Mouse (Mus musculus) thymus, adult 2 months (tissue): ENCODE measurements around the gene Ddx19a. TPM values are rescaled to one million over a fixed set of nuclear protein-coding genes. Genes with fewer than 3 reads are reported as not detected.
A peak's percentile ranks its signal among the peaks of the same experiment; 100 is the strongest.

Experiments
- DNase-seq: peaks from one replicate; pipeline ENCODE4 v3.0.0; 2021
- H3K27ac ChIP-seq: fragments of 200-500 bp; 2 replicates; pipeline ENCODE4 v1.5.1; 2012; ENCODE audit warnings: low read length, control low read depth; ENCODE audit not compliant: control insufficient read depth, insufficient read depth
- H3K27me3 ChIP-seq: fragments of 200-500 bp; 2 replicates; pipeline ENCODE4 v1.6.1; 2012; ENCODE audit warnings: mild to moderate bottlenecking, low read length, moderate library complexity, mixed read lengths; ENCODE audit not compliant: control insufficient read depth, insufficient read depth
- H3K36me3 ChIP-seq: fragments of 200-500 bp; 2 replicates; pipeline ENCODE4 v1.6.1; 2012; ENCODE audit warnings: mild to moderate bottlenecking, low read length, moderate library complexity; ENCODE audit not compliant: control insufficient read depth, insufficient read depth
- H3K4me1 ChIP-seq: fragments of 200-500 bp; replicated peaks from 2 replicates; pipeline ENCODE4 v1.6.1; 2012; ENCODE audit warnings: low read length; ENCODE audit not compliant: control insufficient read depth, insufficient read depth
- H3K4me3 ChIP-seq: fragments of 200-500 bp; 2 replicates; pipeline ENCODE4 v1.5.1; 2012; ENCODE audit warnings: mild to moderate bottlenecking, low read length, control low read depth, moderate library complexity; ENCODE audit not compliant: control insufficient read depth, insufficient read depth
- CTCF ChIP-seq: fragments of 200-500 bp; IDR thresholded peaks from 2 replicates; pipeline ENCODE4 v1.5.1; 2012; ENCODE audit warnings: mild to moderate bottlenecking, control low read depth, low read length, moderate library complexity, borderline replicate concordance; ENCODE audit not compliant: control insufficient read depth, poor library complexity, insufficient read depth; ENCODE audit errors: extremely low read depth
- POLR2A ChIP-seq: fragments of 200-500 bp; IDR thresholded peaks from 2 replicates; pipeline ENCODE4 v1.6.1; 2012; ENCODE audit warnings: mild to moderate bottlenecking, low read length, control low read depth, moderate library complexity; ENCODE audit not compliant: control insufficient read depth, poor library complexity, insufficient read depth; ENCODE audit errors: extremely low read depth
- WGBS: fragments of 180-500 bp; shearing (Covaris S2); methylation state at CpG from one replicate; pipeline ENCODE4 v1.1.7; 2018; 5-methylcytosine and 5-hydroxymethylcytosine counted together
- polyA plus RNA-seq: library from polyadenylated mRNA; depleted of rRNA; stranded (reverse); fragments of >200 nt; gene quantifications from 2 replicates; pipeline ENCODE4 v1.2.3, GENCODE M21; 2012

The Ddx19a gene
- polyA plus RNA-seq, 1 experiment: 48.4 TPM

DNA sequence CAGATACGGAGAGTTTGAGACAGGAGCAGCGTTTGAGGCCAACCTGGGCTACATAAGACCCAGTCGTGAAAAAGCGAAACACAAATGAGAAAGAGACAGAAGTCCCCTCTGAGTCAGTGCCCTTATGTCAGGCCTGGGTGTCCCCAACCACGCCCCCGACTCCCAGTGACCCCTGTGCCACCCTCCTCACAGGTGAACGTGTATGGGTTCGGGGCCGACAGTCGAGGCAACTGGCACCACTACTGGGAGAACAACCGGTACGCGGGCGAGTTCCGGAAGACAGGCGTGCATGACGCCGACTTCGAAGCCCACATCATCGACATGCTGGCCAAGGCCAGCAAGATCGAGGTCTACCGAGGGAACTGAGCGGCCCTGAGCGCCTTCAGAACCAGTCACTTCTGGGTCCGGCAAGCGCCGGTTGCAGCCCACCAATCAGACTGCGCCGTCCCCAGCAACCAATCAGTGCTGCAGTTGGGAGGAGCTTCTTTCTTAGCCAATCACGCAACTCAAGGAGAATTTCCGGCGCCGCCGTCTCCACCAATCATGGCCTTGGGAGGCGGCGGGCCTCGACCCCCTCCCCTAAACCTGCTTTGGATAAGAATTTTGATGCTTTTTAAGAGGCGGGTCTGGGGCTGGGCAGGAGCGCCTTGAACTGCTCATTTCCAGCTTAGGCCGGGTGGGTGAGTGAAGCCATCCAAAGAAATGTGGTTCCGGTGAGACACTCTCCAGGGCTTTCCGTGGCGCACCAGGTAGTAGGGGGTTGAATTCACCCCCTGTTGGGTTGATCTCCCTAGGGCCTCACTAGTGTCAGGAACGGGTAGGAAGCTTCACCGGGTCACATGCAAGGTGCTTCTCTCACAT, 27.5 kb downstream of the Ddx19a start:
- 35% methylated on average over 45 of the region's 45 CpGs for WGBS
- Histone ChIP-seq H3K27ac (no peak overlapping the region), H3K36me3 (peaks cover 6% of the 10 kb centered on the region), H3K4me3 (peak overlapping the region; percentile 53), H3K27me3 (no peaks in the 10 kb centered on the region), H3K4me1 (peaks cover 7% of the 10 kb centered on the region)
- peak; percentile 85 for DNase-seq
- TF ChIP-seq CTCF: no peak; the same call in 1 of the 2 replicates
- peak; percentile 74 for TF ChIP-seq POLR2A

- TF ChIP-seq CTCF (no peak), POLR2A (no peak)
- no peaks in the 10 kb centered on the region for H3K27me3 ChIP-seq
- peaks cover 7% of the 10 kb centered on the region for H3K4me1 ChIP-seq
- H3K4me3 ChIP-seq: no peak overlapping the region
- no peak for DNase-seq
- no peak overlapping the region for H3K27ac ChIP-seq
- 90% methylated on average over 9 of the region's 9 CpGs for WGBS
- H3K36me3 ChIP-seq: no peaks in the 10 kb centered on the region
Observed at GRCm38 (mm10) chr8:110967326-110967725, 30.3 kb downstream of the Ddx19a start.

GRCm38 (mm10) chr8:110966586-110966985, 31.0 kb downstream of the Ddx19a start:
- peaks cover 7% of the 10 kb centered on the region for H3K4me1 ChIP-seq
- no peak overlapping the region for H3K27ac ChIP-seq
- no peak for DNase-seq
- WGBS: 94% methylated on average over 8 of the region's 8 CpGs
- no peaks in the 10 kb centered on the region for H3K36me3 ChIP-seq
- TF ChIP-seq POLR2A: no peak
- no peak for TF ChIP-seq CTCF
- H3K27me3 ChIP-seq: no peaks in the 10 kb centered on the region
- no peak overlapping the region for H3K4me3 ChIP-seq

DNA sequence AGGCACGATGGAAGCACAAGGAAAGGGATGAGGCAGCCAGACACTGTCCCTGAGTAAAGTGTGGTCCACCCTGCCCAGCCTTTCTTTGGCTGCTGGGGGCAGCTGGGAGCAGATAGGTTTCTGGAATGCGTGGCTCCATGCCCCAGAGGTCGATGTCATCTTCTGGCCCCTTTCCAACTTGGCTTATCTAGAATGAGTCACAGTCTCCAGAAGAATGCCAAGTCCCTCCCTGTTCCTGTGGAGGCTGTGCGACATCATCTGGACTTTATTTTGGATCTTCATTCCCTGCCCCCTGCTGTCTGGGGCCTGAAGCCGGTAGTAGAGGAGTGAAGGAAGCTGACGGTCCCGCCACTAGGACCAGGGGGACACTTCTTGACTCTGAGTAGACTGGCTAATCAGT, 32.0 kb downstream of the Ddx19a start:
- Histone ChIP-seq H3K4me3 (no peak overlapping the region), H3K36me3 (no peaks in the 10 kb centered on the region), H3K27me3 (no peaks in the 10 kb centered on the region), H3K4me1 (peaks cover 3% of the 10 kb centered on the region), H3K27ac (no peak overlapping the region)
- no peak for TF ChIP-seq POLR2A
- TF ChIP-seq CTCF: no peak
- no peak for DNase-seq
- WGBS: 89% methylated on average over 7 of the region's 7 CpGs

DNA sequence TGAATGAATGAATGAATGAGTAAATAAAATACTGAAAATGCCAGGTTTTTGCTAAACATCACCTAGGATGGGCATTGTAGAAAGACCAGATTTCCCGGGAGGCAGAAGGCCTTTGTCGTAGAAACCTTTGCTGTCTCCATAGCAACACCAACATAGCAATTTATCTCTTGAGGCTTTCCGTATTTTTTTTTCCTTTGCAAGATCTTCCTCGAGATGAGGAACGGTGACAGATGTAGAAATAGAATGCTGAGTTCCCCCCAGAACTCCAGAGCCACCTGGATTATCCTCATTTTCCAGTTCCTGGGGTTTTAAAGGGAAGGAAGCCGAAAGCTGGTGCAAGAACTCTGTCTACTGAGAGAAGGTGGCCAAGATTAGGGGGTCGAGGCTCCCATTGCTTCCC, 32.9 kb downstream of the Ddx19a start:
- H3K27me3 ChIP-seq: no peaks in the 10 kb centered on the region
- TF ChIP-seq POLR2A: no peak
- no peak for TF ChIP-seq CTCF
- H3K36me3 ChIP-seq: no peaks in the 10 kb centered on the region
- no peak overlapping the region for H3K27ac ChIP-seq
- no peak for DNase-seq
- WGBS: 88% methylated on average over 7 of the region's 7 CpGs
- H3K4me3 ChIP-seq: no peak overlapping the region
- no peaks in the 10 kb centered on the region for H3K4me1 ChIP-seq

DNA sequence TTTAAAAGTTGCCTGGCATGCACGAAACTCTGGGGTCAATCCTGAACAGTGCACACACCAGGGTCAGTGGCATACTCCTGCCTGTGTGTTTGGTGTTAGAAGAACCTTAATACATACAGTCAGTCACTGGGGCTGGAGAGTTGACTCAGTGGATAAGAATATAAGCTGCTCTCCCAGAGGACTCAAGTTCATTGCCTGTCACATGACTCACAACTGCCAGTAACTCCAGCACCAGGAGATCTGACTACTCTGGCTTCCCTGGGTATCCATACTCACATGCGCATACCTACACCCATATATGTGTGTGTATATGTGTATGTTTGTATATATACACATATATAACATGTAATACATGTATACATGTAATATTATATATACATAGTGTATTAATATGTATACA, 34.5 kb downstream of the Ddx19a start:
- TF ChIP-seq CTCF: no peak
- no peak for TF ChIP-seq POLR2A
- WGBS: 90% methylated on average over 2 of the region's 2 CpGs
- DNase-seq: no peak
- H3K4me1 ChIP-seq: no peaks in the 10 kb centered on the region
- H3K27ac ChIP-seq: no peak overlapping the region
- H3K27me3 ChIP-seq: no peaks in the 10 kb centered on the region
- H3K4me3 ChIP-seq: no peak overlapping the region
- no peaks in the 10 kb centered on the region for H3K36me3 ChIP-seq

- Histone ChIP-seq H3K4me1 (peaks cover 10% of the 10 kb centered on the region), H3K27ac (no peak overlapping the region), H3K4me3 (no peak overlapping the region), H3K36me3 (no peaks in the 10 kb centered on the region), H3K27me3 (no peaks in the 10 kb centered on the region)
- TF ChIP-seq CTCF: no peak
- no peak for TF ChIP-seq POLR2A
- 91% methylated on average over 6 of the region's 6 CpGs for WGBS
- no peak for DNase-seq
Observed at GRCm38 (mm10) chr8:110959906-110960305, 37.7 kb downstream of the Ddx19a start.
